Mouse (Mus musculus): ENCODE data around the gene Spem2. TPM values are rescaled to one million over a fixed set of nuclear protein-coding genes. Genes with fewer than 3 reads are reported as not detected.
"Not testable (repeated sequence)": the region's sequence is repeated elsewhere in the genome, so short reads cannot be mapped to it uniquely, and the experiment has no call there.

The Spem2 gene
- total RNA-seq (2015; ENCODE audit: low replicate concordance) (not detected in 2 replicates), total RNA-seq (2017; ENCODE audit: low replicate concordance) (not detected in 2 replicates)

DNA sequence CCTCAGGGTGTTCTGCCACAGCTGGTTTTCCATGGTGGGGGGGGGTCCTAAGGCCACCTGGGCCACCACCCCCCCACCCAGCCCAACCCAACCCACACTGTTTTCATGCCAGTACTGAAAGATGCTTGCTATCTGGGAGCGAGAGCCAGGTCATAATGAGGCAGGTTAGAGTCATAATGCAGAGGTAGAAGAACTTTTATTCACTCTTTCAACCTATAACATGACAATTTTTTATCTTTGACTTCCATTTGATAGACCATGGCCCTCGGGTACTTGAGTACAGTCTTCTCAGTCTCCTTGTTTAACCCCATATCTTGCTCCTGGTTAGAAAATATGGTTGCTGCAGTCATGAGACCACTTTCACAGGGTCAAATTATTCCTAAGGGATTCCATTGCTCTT, at the start of gene Spem2:
Gene Spem2, minus strand, starts transcription at position 101 of the 400 bp plus-strand sequence.
- no peak for ATAC-seq (replicated peaks; ENCODE audit: low FRiP score, poor library complexity, severe bottlenecking)

DNA sequence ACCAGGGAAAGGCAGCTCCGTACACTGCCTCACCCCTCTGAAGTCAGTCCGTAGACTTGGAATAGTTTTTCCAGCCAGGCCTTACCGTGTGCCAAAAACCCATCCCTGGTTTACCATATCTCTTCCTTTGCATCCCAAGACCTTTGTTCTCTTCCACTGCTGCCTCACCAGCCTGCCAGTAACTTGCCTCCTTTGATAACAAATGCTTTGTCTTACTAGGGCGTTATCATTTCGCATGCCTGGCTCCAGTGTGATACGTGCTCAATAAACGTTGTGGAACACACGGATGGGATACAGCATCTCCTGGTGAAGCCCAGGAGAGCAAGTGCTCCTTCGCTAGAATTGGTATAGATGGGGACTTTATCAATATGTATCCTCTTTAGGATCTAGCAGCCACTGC, 49.1 kb upstream of the Spem2 start:
- no peak for ATAC-seq (replicated peaks; ENCODE audit: low FRiP score, poor library complexity, severe bottlenecking)

DNA sequence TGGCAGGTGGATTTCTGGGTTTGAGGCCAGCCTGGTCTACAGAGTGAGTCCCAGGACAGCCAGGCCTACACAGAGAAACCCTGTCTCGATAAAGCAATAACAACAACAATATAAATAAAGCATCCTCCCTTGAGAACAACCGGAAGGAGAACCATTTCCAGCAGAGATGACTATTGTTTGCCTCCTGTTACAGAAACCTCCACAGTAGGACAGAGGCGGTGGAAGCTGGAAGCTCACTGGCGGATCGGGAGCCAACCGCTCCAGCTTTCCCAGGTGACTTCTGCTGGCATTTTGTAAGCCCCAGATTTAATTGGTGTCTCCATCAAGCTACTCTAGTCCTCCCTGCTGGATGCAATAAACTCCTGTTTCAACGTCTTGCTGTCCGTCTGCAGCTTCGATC, 47.3 kb upstream of the Spem2 start:
- ATAC-seq (replicated peaks; ENCODE audit: low FRiP score, poor library complexity, severe bottlenecking), result no peak

DNA sequence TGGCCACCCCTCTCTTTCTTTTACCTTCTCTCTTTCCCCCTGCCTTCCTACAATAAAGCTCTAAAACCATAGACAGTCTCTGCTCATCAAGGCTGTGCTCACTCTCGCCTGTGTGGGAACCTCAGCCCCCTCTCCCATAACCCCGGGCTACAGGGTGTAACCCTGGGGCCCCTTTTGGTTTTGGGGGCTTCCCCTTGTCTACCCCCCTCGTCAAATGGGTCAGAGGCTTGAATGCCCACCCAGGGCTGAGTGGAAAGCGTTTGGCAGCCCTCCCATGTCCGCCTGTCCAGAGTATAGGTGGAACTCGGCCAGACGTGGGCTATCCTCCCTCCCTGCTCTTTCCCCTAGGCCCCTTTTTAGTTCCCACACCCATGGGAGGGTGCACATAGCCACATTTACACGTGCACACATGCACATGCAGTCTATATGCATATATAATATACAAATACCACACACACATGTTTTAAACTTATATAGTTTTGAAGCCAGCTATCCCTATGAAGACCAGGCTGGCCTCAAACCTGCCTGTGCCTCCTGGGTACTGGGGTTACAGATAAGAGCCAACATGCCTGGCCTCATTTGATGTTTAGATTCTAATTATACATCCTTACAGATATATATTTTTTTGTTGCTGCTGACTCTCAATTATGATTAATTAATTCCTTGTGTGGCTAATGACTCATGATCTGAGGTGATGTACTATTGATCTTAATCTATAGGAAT, 46.0 kb upstream of the Spem2 start:
- peak; percentile 81 for ATAC-seq (replicated peaks; ENCODE audit: low FRiP score, poor library complexity, severe bottlenecking)

DNA sequence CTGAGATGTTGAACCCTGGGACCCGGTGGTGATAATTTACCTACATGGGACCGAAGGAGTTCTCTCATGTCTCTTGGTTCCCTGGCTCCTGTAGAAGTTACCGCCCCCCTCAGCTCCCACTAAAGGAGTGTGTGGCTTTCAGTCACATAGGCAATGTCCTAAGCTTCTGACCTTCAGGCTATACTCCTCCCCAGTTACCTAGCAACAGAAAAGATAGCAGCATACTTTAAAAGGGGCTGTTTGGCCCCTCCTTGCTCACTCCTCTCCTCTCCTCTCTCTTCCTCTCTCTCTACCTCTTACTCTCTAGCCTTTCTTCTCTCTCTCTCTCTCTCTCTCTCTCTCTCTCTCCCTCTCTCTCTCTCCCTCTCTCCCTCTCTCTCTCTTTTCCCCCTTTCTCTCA, 45.5 kb upstream of the Spem2 start:
- not testable (repeated sequence) for ATAC-seq (replicated peaks; ENCODE audit: low FRiP score, poor library complexity, severe bottlenecking)

DNA sequence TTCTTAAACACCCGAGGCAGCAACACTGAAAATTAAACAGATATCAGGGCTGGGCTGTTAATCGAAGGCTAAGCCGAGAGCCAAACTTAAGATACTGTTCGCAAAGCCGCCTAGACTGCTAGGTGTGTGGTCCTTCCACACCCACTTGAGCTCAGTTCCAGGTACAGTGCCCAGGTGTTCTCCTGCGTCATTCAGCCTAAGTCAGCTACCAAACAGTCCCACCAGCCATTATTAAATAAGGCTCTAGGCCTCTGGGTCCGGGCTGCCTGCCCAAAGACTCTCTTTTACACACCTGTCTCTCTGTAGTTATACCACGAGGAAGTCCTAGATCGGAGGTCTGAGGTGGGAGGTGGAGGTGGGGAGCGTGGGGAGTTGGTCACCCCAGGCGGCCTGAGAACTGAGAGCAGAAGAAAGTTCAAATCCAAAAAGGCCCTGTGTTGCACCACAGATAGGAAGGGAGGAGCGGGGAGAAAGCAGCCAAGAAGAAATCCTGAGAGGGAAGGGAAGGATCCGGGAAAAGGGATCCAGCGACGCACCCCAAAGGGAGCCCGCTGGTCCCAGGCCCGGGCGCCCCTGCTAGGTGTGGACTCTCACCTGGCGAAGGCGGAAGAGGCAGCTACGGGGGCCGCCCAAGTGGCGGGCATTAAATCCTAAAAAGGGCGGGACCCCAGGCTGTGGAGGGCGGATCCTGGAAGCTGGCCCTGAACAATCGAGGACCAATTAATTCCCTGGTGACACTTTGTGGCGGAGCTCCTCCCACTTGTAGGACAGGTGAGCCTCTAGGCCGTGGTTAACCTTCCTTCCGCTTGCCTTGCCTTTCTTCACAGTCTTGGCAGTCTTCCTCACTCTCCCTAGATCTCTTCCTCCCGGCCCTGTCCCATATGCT, 40.1 kb upstream of the Spem2 start, which contains the start of gene Tnk1:
Gene Tnk1, minus strand, starts transcription at position 618 of the 886 bp plus-strand sequence.
- ATAC-seq (replicated peaks; ENCODE audit: low FRiP score, poor library complexity, severe bottlenecking), result no peak

DNA sequence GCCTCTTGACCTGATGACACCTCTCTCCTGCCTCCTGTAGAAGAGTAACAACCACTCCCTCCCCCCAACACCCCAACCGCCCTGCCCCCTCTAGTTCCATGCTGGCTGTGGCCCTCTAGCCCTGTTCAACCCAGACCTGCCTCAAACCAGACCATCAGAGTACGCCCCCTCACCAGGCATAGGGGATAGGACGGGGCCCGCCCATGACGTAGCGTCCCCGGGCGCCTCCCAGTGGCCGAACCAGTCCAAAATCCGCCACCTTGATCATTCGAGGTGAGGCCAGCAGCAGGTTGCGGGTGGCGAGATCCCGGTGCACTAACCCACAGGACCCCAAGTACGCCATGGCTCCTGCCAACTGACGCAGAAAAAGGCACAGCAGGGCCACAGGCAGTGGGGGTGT, 37.1 kb upstream of the Spem2 start:
- ATAC-seq (replicated peaks; ENCODE audit: low FRiP score, poor library complexity, severe bottlenecking), result peak; percentile 61

DNA sequence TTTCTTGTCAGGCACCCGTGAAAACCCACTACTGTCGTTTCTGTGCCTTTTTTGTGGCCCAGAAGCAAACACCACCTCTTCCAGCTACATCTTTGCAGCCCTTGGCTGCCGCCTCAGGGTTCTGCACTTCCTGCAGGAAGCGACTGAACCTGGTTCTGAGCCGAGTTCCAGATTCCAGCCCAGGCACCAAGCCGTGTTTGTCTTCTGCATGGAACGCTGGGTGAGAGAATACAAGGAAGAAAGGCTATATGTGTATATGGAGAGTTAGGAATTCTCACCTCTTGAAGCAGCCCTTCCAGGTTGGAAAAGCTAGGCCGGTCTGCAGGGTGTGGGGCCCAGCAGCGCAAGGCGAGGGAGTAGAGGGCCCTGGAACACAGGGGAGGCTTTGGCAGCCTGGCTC, 36.4 kb upstream of the Spem2 start:
- 0 out of 2 replicates have a peak, but pooled peaks have one; percentile 7 for ATAC-seq (replicated peaks; ENCODE audit: low FRiP score, poor library complexity, severe bottlenecking)

DNA sequence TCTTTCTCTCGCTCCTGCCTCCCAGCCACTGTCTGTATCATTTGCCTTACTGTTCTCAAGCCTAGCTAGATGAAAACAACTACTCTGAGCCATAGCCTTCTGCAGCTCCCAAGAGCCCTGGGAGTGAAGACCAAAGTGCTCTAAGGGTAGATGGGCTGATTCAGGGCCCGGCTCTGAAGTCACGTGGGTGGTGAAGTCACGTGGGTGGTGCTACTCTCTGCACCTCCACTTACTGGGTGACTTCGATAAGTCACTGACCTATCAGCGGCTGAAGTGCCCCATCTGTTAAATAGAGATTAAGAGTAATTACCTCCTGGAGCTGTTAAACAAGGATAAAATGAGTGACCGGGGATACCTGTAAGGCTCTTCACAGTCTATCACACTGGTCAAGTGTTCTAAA, 35.7 kb upstream of the Spem2 start:
- ATAC-seq (replicated peaks; ENCODE audit: low FRiP score, poor library complexity, severe bottlenecking), result peak; percentile 86

DNA sequence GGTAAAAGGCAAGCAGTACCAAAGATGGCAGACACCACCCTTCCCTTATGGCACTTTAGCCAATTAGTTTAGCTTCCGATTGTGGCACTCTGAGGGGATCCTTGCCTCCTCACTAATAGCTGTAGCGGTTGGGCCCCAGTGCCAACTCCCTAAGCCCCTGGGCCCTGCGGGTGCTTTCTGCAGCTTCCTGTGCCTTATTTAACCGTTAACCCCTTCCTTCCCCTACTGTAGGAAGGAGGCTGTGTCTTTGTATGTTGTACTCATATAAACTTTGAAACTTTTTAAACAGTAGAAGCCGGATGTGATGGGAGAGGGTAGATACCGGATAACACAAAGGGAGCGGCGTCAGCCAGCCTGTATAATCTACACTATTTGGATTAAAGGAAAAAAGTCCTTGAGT, 32.5 kb upstream of the Spem2 start:
- no peak for ATAC-seq (replicated peaks; ENCODE audit: low FRiP score, poor library complexity, severe bottlenecking)

DNA sequence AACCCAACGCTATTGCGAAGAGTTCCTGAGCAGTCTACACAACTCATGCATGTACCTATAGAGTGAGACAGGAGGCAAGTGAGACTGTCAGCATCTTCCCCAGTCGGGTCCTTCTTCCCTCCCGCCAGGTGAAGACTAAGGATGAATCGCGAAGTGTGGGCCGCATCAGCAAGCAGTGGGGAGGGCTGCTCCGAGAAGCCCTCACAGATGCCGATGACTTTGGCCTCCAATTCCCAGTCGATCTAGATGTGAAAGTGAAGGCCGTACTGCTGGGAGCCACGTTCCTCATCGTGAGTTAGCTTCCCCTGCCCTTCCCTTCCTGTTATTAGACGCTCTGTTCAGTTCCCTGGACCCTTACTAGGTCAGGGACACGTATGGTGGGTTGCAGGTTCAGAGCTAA, 31.6 kb upstream of the Spem2 start:
- ATAC-seq (replicated peaks; ENCODE audit: low FRiP score, poor library complexity, severe bottlenecking), result no peak

DNA sequence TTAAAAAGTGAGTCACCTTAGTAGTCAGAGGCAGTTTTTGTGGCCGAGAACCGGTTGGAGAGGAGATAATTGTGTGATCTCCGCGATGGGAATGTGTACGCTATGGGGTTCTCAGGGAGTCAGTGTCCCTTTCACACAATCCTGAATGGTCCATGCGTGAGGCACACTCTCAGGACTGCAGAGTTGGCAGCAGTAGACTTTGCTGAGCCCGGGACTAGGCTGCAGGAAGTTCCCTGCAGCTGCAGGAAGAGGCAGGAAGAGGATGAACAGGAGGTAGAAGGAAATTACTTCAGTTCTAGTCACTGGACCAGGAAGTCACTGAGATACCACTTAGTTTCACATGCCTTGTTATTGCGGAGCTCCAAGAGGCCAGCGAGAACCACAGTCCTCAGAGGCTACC, 30.9 kb upstream of the Spem2 start:
- ATAC-seq (replicated peaks; ENCODE audit: low FRiP score, poor library complexity, severe bottlenecking), result no peak

DNA sequence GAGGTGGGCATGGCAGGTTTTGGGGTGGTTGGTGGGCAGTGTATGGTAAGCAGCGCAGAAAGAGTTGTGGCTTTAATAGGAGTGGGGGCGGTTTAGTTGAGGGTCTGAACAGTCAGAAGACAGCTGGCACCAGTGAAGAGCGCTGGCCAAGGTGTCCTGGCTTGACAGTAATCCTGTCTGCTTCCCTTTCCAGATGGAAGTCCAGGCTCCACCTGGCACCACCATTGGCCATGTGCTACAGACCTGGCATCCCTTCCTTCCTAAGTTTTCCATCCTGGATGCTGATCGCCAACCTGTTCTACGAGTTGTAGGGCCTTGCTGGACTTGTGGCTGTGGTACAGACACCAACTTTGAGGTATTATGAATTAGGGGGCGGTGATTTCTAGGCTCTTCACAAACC, 29.8 kb upstream of the Spem2 start:
- no peak for ATAC-seq (replicated peaks; ENCODE audit: low FRiP score, poor library complexity, severe bottlenecking)

DNA sequence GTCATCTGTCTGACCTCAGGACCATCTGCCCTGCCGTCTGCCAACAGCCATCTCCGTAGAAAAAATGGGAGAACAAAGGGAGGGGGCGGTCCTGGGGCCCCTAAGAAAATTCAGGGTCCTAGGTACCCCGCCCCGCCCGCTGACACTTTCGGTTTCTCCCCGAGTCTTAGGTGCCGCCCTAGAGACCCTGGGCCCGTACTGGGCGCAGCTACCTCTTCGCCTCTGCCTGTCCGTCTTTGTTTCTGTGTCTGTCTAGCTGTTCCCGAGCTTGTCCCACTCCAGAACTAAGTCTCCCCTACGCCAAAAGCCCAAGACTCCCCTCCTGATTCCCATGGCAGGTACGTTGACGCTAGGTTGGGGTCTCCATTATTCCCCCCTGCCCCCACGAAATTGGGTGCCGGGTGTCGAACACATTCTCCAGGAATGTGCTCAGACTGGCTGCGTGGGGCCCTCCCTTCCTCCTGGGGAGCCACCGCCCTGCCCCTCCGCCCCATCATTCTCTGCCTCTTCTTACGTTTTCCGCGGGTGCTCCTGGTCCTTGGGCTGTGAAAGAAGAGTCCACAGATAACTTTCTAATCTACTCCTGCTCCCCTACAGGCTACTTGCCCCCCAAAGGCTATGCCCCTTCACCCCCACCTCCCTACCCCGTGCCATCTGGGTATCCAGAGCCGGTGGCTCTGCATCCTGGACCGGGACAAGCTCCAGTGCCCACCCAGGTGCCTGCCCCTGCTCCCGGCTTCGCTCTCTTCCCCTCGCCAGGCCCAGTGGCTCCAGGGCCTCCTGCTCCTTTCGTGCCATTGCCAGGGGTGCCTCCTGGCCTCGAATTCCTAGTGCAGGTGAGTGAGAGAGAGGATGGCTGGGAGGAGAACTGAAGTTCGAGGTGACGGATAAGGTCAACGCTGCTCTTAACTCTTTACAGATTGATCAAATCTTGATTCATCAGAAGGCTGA, 28.7 kb upstream of the Spem2 start:
- ATAC-seq (replicated peaks; ENCODE audit: low FRiP score, poor library complexity, severe bottlenecking), result peak; percentile 67

DNA sequence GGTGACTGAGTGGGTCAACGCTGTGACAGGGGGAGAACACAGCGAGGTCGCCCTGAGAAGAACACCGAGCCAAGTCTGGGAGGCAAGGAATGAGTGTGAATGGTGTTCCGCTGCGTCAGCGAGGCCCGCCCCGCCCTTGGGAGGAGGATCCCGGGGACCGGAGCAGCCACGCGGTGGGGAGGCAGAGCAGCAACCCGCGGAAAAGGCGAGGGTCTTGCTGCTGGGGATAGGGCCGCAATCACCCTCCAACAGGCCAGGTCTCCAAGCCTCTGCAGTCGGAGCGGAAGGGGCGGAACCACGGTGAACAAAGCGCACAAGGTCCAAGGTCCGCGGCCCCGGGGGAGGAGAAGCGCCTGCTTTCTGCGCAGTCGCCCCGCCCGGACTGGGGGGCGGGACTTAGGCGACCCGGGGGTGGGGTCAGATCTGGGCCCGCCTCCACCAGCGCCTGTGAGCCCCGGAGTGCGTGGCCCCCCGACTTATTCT, 28.0 kb upstream of the Spem2 start, which contains the start of gene Plscr3:
Gene Plscr3, plus strand, starts transcription at position 179 of the 483 bp plus-strand sequence.
- ATAC-seq (replicated peaks; ENCODE audit: low FRiP score, poor library complexity, severe bottlenecking), result peak; percentile 90

DNA sequence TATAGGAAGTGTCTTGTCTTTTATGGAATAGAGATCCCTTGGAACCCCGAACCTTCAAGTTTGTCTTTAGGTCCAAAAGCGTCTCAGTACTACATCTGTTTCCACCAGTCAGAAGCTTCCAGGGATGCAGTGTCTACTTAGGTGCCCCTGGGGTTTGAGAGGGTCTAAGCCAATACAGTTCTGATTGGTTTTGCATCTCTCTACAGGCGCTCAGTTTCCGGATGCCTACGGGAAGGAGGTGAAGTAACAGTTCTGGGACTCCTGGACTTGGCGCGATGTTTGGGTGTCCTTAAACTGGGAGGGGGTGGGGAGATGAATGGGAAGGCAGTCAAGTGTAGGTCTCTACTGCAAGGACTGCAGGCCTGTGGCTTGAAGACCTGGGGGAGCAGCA, 20.4 kb upstream of the Spem2 start:
- peak; percentile 20 for ATAC-seq (replicated peaks; ENCODE audit: low FRiP score, poor library complexity, severe bottlenecking)

DNA sequence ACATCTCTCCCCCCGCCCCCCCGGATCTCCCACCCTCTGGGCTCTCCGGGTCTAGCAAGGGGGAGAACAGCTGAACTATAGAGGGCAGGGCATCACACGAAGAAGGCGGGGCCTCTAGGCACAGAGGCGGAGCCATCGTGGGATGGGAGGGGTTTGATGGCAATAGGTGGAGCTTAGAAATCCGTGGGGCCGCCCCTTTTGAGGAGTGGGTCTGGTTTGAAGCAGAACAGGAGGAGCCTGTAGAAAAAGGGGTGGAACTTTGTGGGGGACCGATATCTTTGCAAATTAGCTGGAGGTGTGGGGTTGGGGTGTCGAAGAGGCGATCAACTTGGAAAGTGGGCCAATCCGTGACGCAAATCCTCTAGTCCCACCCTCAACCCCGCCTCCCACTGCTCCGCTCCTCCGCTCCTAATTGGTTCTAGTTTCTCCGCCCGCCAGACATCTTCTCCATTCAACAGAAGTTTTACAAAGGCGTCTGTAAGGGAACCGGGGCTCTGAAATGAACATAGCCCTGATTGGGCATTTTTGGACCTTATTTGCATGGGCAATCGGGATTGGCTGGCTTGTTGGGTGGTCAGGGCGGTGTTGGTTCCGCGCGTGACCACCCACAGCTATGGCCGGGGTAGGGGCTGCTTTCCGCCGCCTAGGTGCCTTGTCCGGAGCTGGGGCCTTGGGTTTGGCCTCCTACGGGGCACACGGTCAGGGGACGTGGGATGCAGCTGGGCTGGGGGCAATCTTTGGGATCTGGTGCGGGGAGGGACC, 19.9 kb upstream of the Spem2 start, which contains the start of gene Tmem256:
Gene Tmem256, plus strand, starts transcription at position 563 of the 762 bp plus-strand sequence.
- ATAC-seq (replicated peaks; ENCODE audit: low FRiP score, poor library complexity, severe bottlenecking), result peak; percentile 87

DNA sequence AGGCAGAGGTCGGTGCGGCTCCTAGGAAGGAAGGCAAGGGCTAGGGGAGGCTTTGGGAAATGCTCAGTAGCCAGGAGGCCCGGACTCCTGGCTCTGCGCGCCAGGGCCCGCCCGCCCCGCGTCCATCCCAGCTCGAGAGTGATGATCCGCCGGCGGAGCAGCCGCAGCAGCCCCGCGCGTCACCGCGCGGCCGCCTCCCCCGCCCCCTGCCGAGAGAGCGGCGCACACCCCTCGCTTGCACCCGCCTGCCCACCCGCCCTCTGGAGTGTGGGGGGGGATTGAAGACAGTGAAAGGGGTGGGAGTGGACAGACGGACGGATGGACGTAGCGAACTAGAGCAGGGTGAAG, 19.3 kb upstream of the Spem2 start, which contains the start of gene Nlgn2:
Gene Nlgn2, minus strand, starts transcription at position 181 of the 348 bp plus-strand sequence.
- ATAC-seq (replicated peaks; ENCODE audit: low FRiP score, poor library complexity, severe bottlenecking), result peak; percentile 2; the same call in 1 of the 2 replicates

All from erythroid progenitor cell, adult 5-6 weeks (primary cell).